Mouse (Mus musculus): ENCODE measurements around the gene Matn3. TPM values are rescaled to one million over a fixed set of nuclear protein-coding genes. Genes with fewer than 3 reads are reported as not detected.
"Not testable (repeated sequence)": the region's sequence is repeated elsewhere in the genome, so short reads cannot be mapped to it uniquely, and the experiment has no call there.

The Matn3 gene
- polyA plus RNA-seq, 1 experiment: 0.67 TPM

DNA sequence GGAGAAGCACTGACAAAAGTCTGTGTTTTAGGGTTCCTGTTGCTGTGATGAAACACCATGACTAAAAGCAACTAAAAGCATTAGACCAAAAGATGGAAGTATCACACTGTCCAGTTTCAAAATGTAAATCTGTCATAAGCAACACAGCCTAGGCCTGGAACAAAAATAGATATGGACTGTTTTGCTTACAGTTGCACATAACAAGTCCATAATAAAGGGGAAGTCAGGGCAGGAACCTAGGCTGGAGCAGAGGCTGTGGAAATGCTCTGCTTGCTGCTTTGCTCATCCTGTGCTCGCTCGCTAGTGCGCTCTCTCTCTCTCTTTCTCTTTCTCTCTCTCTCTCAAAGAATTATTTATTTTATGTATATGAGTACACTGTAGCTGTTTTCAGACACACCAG, 20.1 kb upstream of the Matn3 start:
- H3K4me3 ChIP-seq (replicated peaks; ENCODE audit: control insufficient read depth, low read depth, low read length): no peak overlapping the region
- no peak overlapping the region for H3K27ac ChIP-seq (ENCODE audit: control insufficient read depth, insufficient read depth, low read depth, low read length, poor library complexity)
- 43% methylated on average over 3 of the region's 3 CpGs for WGBS
- TF ChIP-seq CTCF (IDR thresholded peaks at IDR 0.05; ENCODE audit: control insufficient read depth, insufficient read depth, low read length) (no peak), POLR2A (IDR thresholded peaks at IDR 0.05; ENCODE audit: borderline replicate concordance, control insufficient read depth, low read depth, low read length) (no peak)
- H3K4me1 ChIP-seq (ENCODE audit: control insufficient read depth, insufficient read depth, low read length): no peaks in the 10 kb centered on the region; the same call in 1 of the 2 replicates

DNA sequence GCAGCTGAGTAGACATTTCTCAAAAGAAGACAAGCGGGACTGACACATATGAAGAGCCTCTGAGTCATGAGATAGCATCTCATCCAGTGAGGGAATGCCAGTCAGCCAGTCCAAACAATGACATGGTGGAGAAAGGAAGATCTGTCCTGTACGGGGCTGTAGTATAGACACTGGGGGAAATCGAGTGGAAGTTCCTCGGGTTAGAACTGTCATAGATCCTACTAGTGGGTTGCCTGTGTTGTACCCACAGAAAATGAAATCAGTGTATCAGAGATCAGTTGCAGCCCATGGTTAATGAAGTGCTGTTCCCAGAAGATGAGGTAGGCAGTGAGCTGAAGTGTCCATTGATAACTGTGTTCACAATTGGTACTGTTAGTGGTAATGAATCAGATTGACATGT, 19.0 kb upstream of the Matn3 start:
- WGBS: 62% methylated on average over 4 of the region's 4 CpGs
- Histone ChIP-seq H3K4me3 (replicated peaks; ENCODE audit: control insufficient read depth, low read depth, low read length) (no peak overlapping the region), H3K4me1 (ENCODE audit: control insufficient read depth, insufficient read depth, low read length) (no peaks in the 10 kb centered on the region; the same call in 1 of the 2 replicates), H3K27ac (ENCODE audit: control insufficient read depth, insufficient read depth, low read depth, low read length, poor library complexity) (no peak overlapping the region)
- no peak for TF ChIP-seq POLR2A (IDR thresholded peaks at IDR 0.05; ENCODE audit: borderline replicate concordance, control insufficient read depth, low read depth, low read length)
- TF ChIP-seq CTCF (IDR thresholded peaks at IDR 0.05; ENCODE audit: control insufficient read depth, insufficient read depth, low read length): no peak

DNA sequence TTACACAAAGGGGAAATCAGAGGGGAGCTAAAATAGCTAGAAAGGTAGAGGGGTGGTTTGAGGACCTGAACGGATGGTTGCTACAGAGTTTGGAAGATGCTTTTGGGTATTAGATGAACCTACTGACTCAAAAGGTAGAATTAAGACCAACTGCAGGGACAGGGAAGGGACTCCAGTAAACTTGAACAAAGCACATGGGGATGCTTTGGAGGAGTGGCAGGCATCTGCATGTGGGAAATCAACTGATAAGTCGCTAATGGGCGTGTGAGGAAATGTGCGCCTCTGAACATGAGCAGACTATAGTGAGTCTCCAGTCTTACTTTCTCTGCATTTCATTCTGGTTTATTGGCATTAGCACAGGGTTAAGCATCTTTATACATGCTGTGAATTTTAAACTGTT, 16.6 kb upstream of the Matn3 start:
- no peaks in the 10 kb centered on the region; the same call in 1 of the 2 replicates for H3K4me1 ChIP-seq (ENCODE audit: control insufficient read depth, insufficient read depth, low read length)
- TF ChIP-seq CTCF (IDR thresholded peaks at IDR 0.05; ENCODE audit: control insufficient read depth, insufficient read depth, low read length): no peak
- no peak for TF ChIP-seq POLR2A (IDR thresholded peaks at IDR 0.05; ENCODE audit: borderline replicate concordance, control insufficient read depth, low read depth, low read length)

DNA sequence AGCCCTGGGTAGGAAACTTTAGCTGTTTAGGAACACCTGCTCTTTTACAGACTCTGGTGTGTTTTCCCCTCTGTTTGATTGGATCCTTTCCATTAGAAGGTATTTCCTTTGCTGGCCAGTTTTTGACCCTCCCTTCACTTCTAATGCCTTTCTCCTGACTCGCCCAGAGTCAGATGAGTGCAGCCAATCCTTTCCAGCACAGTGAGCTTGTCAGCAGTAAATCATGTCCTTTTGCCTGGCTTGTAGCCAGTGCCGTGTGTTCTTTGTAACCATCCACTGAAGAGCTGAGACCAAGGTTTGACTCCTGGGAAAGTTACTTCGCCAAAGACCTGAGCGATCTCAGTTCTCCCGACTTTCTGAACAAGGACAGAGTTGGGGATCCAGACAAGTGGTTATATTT, 12.4 kb upstream of the Matn3 start:
- no peaks in the 10 kb centered on the region; the same call in 1 of the 2 replicates for H3K4me1 ChIP-seq (ENCODE audit: control insufficient read depth, insufficient read depth, low read length)
- 84% methylated on average over 5 of the region's 5 CpGs for WGBS
- H3K4me3 ChIP-seq (replicated peaks; ENCODE audit: control insufficient read depth, low read depth, low read length): no peak overlapping the region
- TF ChIP-seq POLR2A (IDR thresholded peaks at IDR 0.05; ENCODE audit: borderline replicate concordance, control insufficient read depth, low read depth, low read length) (no peak), CTCF (IDR thresholded peaks at IDR 0.05; ENCODE audit: control insufficient read depth, insufficient read depth, low read length) (no peak)
- no peak overlapping the region for H3K27ac ChIP-seq (ENCODE audit: control insufficient read depth, insufficient read depth, low read depth, low read length, poor library complexity)

More for the DNA sequence above, 16.6 kb upstream of the Matn3 start:
- 59% methylated on average over 4 of the region's 4 CpGs for WGBS
- H3K4me3 ChIP-seq (replicated peaks; ENCODE audit: control insufficient read depth, low read depth, low read length): no peak overlapping the region
- H3K27ac ChIP-seq (ENCODE audit: control insufficient read depth, insufficient read depth, low read depth, low read length, poor library complexity): no peak overlapping the region

DNA sequence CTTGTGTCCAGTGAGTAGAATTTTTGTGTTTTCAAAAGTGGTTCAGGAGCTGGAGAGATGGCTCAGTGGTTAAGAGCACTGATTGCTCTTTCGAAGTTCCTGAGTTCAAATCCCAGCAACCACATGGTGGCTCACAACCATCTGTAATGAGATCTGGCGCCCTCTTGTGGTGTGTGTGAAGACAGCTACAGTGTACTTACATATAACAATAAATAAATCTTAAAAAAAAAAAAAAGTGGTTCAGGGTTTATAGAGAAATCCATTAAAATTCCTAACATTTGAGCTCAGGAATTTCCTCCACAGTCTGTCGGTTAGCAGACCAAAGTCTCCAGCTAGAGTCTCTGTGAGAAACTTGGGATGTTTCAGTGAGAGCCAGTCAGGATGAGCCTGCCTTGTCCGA, 11.5 kb upstream of the Matn3 start:
- not testable (repeated sequence) for H3K4me3 ChIP-seq (replicated peaks; ENCODE audit: control insufficient read depth, low read depth, low read length); H3K4me1 ChIP-seq (ENCODE audit: control insufficient read depth, insufficient read depth, low read length); H3K27ac ChIP-seq (ENCODE audit: control insufficient read depth, insufficient read depth, low read depth, low read length, poor library complexity)
- WGBS: 79% methylated on average over 4 of the region's 4 CpGs

DNA sequence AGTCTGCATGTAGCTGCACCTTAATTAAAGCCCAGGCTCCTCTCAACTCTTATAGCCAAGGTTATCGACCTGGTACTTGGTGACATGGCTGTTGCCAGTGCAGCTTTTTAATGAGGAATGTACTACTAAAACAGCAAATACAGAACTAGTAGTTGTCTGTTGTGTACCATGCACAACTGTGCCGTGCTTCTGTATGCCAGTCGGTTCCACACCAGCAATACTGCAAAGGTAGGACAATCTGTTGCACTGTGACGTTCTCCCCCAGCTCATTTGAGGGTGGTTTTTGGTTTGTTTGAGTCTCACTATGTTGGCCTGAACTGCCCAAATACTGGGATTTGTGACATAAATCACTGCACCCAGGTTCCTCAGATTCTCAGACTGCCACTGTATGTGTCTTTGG, 8.2 kb upstream of the Matn3 start:
- TF ChIP-seq CTCF (IDR thresholded peaks at IDR 0.05; ENCODE audit: control insufficient read depth, insufficient read depth, low read length) (no peak), POLR2A (IDR thresholded peaks at IDR 0.05; ENCODE audit: borderline replicate concordance, control insufficient read depth, low read depth, low read length) (no peak)
- H3K27ac ChIP-seq (ENCODE audit: control insufficient read depth, insufficient read depth, low read depth, low read length, poor library complexity): no peak overlapping the region
- 84% methylated on average over 4 of the region's 4 CpGs for WGBS

DNA sequence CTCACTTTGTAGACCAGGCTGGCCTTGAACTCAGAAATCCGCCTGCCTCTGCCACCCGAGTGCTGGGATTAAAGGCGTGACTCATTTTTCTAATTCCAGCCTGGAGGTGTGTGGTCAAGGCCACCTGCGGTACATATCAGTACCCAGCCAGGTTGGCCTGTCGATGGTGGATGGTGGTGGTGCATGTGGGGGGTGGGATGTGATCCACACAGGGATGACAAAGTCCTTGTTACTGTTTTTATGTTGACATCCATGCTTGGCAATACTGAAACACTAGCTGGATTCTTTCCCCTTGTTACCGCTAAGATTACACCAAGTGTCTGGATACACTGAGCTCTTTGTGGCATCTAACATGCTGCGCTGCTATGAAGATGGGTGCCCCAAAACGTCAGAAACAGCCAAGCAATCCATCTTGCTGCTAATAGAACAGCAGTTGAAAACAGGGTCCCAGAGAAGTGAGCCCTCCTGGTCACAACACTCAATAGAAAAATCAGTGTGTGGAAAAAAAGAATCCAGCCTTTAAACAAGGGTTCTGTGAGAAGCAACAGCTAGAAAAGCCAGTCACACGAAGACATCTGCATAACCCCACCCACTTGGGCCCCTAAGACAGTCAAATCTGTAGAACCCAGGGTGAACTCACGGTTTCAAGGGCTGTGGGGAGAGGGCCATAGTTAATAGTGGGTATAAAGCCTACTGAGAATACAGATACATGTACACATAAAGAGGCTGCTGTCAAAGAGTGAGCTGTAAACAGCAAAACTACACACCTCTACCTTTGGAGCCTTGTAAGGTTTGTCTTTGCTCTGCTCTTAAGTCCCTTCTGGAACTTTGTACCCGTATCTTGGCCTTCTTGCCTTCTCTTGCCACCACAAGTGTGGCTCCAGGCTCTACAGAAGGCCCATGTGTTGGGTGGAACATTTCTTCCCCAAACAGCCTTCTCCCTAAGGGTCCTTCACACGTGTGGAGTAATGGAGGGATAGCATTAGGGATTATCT, 7.4 kb upstream of the Matn3 start:
- 79% methylated on average over 12 of the region's 12 CpGs for WGBS
- Histone ChIP-seq H3K4me3 (replicated peaks; ENCODE audit: control insufficient read depth, low read depth, low read length) (no peak overlapping the region), H3K4me1 (ENCODE audit: control insufficient read depth, insufficient read depth, low read length) (no peaks in the 10 kb centered on the region; the same call in 1 of the 2 replicates), H3K27ac (ENCODE audit: control insufficient read depth, insufficient read depth, low read depth, low read length, poor library complexity) (no peak overlapping the region)
- TF ChIP-seq CTCF (IDR thresholded peaks at IDR 0.05; ENCODE audit: control insufficient read depth, insufficient read depth, low read length) (no peak), POLR2A (IDR thresholded peaks at IDR 0.05; ENCODE audit: borderline replicate concordance, control insufficient read depth, low read depth, low read length) (no peak)

More for the DNA sequence above, 8.2 kb upstream of the Matn3 start:
- no peaks in the 10 kb centered on the region; the same call in 1 of the 2 replicates for H3K4me1 ChIP-seq (ENCODE audit: control insufficient read depth, insufficient read depth, low read length)
- no peak overlapping the region for H3K4me3 ChIP-seq (replicated peaks; ENCODE audit: control insufficient read depth, low read depth, low read length)

DNA sequence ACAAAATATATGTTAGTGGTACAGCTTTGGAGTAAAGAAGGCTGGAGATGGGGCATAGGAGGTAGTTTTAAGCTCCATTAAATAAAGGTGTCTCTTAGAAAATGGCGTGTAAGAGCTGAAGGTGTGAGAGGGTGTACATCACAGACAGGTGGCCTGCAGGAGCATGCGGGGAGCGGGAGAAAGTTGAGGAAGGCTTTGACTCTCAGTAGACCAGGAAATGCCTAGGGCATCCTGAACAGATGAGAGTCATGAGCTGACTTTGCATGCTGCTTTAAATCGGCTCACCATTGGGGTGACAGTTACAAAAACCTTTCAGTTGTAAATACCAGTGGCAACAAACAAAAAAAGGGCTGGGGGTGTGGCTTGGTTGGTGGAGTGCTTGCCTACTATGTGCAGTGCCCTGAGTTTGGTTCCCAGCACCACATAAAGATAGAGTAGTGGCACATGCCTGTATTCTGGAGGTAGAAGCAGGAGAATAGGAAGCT, 6.6 kb upstream of the Matn3 start:
- TF ChIP-seq CTCF (IDR thresholded peaks at IDR 0.05; ENCODE audit: control insufficient read depth, insufficient read depth, low read length) (no peak), POLR2A (IDR thresholded peaks at IDR 0.05; ENCODE audit: borderline replicate concordance, control insufficient read depth, low read depth, low read length) (no peak)
- H3K4me1 ChIP-seq (ENCODE audit: control insufficient read depth, insufficient read depth, low read length): no peaks in the 10 kb centered on the region; the same call in 1 of the 2 replicates
- no peak overlapping the region for H3K27ac ChIP-seq (ENCODE audit: control insufficient read depth, insufficient read depth, low read depth, low read length, poor library complexity)
- H3K4me3 ChIP-seq (replicated peaks; ENCODE audit: control insufficient read depth, low read depth, low read length): no peak overlapping the region
- WGBS: 73% methylated on average over 4 of the region's 4 CpGs
